Mouse (Mus musculus): ENCODE measurements around the gene Ttc17. TPM values are rescaled to one million over a fixed set of nuclear protein-coding genes. Genes with fewer than 3 reads are reported as not detected.

Ttc17 gene
- total and polyA plus RNA-seq, 2 experiments from 2014 or later = 19.1 to 22.9 TPM

- Histone ChIP-seq H3K27me3 (ENCODE audit: insufficient read depth, low read length) (no peaks in the 10 kb centered on the region), H3K4me2 (ENCODE audit: low read depth, low read length) (peak overlapping the region; percentile 75), H3K4me1 (ENCODE audit: insufficient read depth, low read length) (peaks cover 10% of the 10 kb centered on the region), H3K4me3 (ENCODE audit: low read length) (peak overlapping the region; percentile 33), H3K36me3 (ENCODE audit: insufficient read depth, low read length) (no peaks in the 10 kb centered on the region), H3K27ac (peak overlapping the region; percentile 83), H3K9ac (replicated peaks; ENCODE audit: low read length) (peak overlapping the region; percentile 41; the same call in 1 of the 2 replicates), H3K9me3 (ENCODE audit: low read length) (no peaks in the 10 kb centered on the region)
- ATAC-seq (no peak), DNase-seq (ENCODE audit: low spot score) (no peak)
- TF ChIP-seq CTCF (IDR thresholded peaks at IDR 0.05; ENCODE audit: low read depth) = no peak
- WGBS = 0% methylated on average over 2 of the region's 2 CpGs
Observed at GRCm38 (mm10) chr2:94264006-94264405, 142.5 kb downstream of the Ttc17 start.

GRCm38 (mm10) chr2:94263530-94263937 lies 143.0 kb downstream of the Ttc17 start:
- ATAC-seq (peak; percentile 50; the same call in 1 of the 2 replicates), DNase-seq (ENCODE audit: low spot score) (peak; percentile 69)
- Histone ChIP-seq H3K4me1 (ENCODE audit: insufficient read depth, low read length) (peaks cover 10% of the 10 kb centered on the region), H3K4me3 (ENCODE audit: low read length) (peak overlapping the region; percentile 33), H3K9me3 (ENCODE audit: low read length) (no peaks in the 10 kb centered on the region), H3K9ac (replicated peaks; ENCODE audit: low read length) (peak overlapping the region; percentile 41), H3K27ac (peak overlapping the region; percentile 64), H3K4me2 (ENCODE audit: low read depth, low read length) (peak overlapping the region; percentile 75), H3K36me3 (ENCODE audit: insufficient read depth, low read length) (no peaks in the 10 kb centered on the region), H3K27me3 (ENCODE audit: insufficient read depth, low read length) (no peaks in the 10 kb centered on the region)
- peak; percentile 38 for TF ChIP-seq CTCF (IDR thresholded peaks at IDR 0.05; ENCODE audit: low read depth)
- under 1% methylated on average over 14 of the region's 14 CpGs for whole genome bisulfite sequencing

- Histone ChIP-seq H3K9ac (replicated peaks; ENCODE audit: low read length) (peak overlapping the region; percentile 41), H3K4me2 (ENCODE audit: low read depth, low read length) (peak overlapping the region; percentile 75), H3K27ac (peak overlapping the region; percentile 64), H3K4me3 (ENCODE audit: low read length) (peak overlapping the region; percentile 33), H3K27me3 (ENCODE audit: insufficient read depth, low read length) (no peaks in the 10 kb centered on the region), H3K9me3 (ENCODE audit: low read length) (no peaks in the 10 kb centered on the region), H3K36me3 (ENCODE audit: insufficient read depth, low read length) (no peaks in the 10 kb centered on the region), H3K4me1 (ENCODE audit: insufficient read depth, low read length) (peaks cover 10% of the 10 kb centered on the region)
- WGBS = 1% methylated on average over 12 of the region's 13 CpGs
- ATAC-seq (peak; percentile 9; the same call in 1 of the 2 replicates), DNase-seq (ENCODE audit: low spot score) (no peak)
- TF ChIP-seq CTCF (IDR thresholded peaks at IDR 0.05; ENCODE audit: low read depth) = no peak
Observed at GRCm38 (mm10) chr2:94262917-94263529, 143.5 kb downstream of the Ttc17 start.

GRCm38 (mm10) chr2:94254102-94254501 lies 152.4 kb downstream of the Ttc17 start:
- no peak overlapping the region for H3K9ac ChIP-seq (replicated peaks; ENCODE audit: low read length)
- DNase-seq (ENCODE audit: low spot score) (peak; percentile 57), ATAC-seq (no peak)
- H3K27me3 ChIP-seq (ENCODE audit: insufficient read depth, low read length) = no peaks in the 10 kb centered on the region
- no peak overlapping the region for H3K27ac ChIP-seq
- TF ChIP-seq CTCF (IDR thresholded peaks at IDR 0.05; ENCODE audit: low read depth) = peak; percentile 66
- no peaks in the 10 kb centered on the region for H3K36me3 ChIP-seq (ENCODE audit: insufficient read depth, low read length)
- no peaks in the 10 kb centered on the region for H3K4me1 ChIP-seq (ENCODE audit: insufficient read depth, low read length)
- no peak overlapping the region for H3K4me2 ChIP-seq (ENCODE audit: low read depth, low read length)
- no peaks in the 10 kb centered on the region for H3K9me3 ChIP-seq (ENCODE audit: low read length)
- WGBS = 23% methylated on average over 3 of the region's 3 CpGs
- no peak overlapping the region for H3K4me3 ChIP-seq (ENCODE audit: low read length)

MicroRNA genes within 50 kb of the gene (microRNA counts, 519-probe panel; counts per million panel counts)
- 1,930 counts per million, percentile 27 among the panel's probes with 10 or more counts for microRNA mmu-miR-670

Small RNA genes lying within 50 kb of the gene (microRNA-seq; reads per million reads assigned to microRNA genes)
- gene Mir670 = 73.5 to 84.4 reads per million in 2 experiments

Other genes with a start within 250 kb of the Ttc17 start
- 50.9 and 55.5 TPM in 2 replicates for gene Hsd17b12, start 248.7 kb downstream of the Ttc17 start, total RNA-seq (2014; rRNA removed)
- gene Hsd17b12, start 248.7 kb downstream of the Ttc17 start, polyA plus RNA-seq (2015; fragmentation: Nextera tagmentation; extraction: Ambion mirVana) = 154 and 162 TPM in 2 replicates
- 57.6 and 68.5 TPM in 2 replicates for gene Api5, start 31.4 kb upstream of the Ttc17 start, total RNA-seq (2014; rRNA removed)
- gene Api5, start 31.4 kb upstream of the Ttc17 start, polyA plus RNA-seq (2015; fragmentation: Nextera tagmentation; extraction: Ambion mirVana) = 75.1 and 77.7 TPM in 2 replicates